Mouse (Mus musculus): ENCODE data around the gene Unc5c.

- TF ChIP-seq POLR2A (IDR thresholded peaks at IDR 0.05; ENCODE audit: borderline replicate concordance, low read depth, low read length): no peak
- no peak for TF ChIP-seq CTCF (IDR thresholded peaks at IDR 0.05; ENCODE audit: low read depth, low read length)
Measured at GRCm38 (mm10) chr3:141793755-141794154, 328.7 kb downstream of the Unc5c start.

Data from bone marrow macrophage, adult 2 months (primary cell).